Mouse (Mus musculus) heart, adult 2 months (tissue): ENCODE results near the gene Nr1i3.

Experiments used
- CTCF ChIP-seq: fragments of 200-600 bp; IDR thresholded peaks from 2 replicates; pipeline ENCODE4 v1.8.1; 2022; ENCODE audit warnings: antibody characterized with exemption, mild to moderate bottlenecking, moderate library complexity
- POLR2A ChIP-seq: fragments of 200-500 bp; IDR thresholded peaks from 2 replicates; pipeline ENCODE4 v1.6.1; 2011; ENCODE audit warnings: mild to moderate bottlenecking, low read depth, low read length, control low read depth; ENCODE audit not compliant: insufficient read depth

DNA sequence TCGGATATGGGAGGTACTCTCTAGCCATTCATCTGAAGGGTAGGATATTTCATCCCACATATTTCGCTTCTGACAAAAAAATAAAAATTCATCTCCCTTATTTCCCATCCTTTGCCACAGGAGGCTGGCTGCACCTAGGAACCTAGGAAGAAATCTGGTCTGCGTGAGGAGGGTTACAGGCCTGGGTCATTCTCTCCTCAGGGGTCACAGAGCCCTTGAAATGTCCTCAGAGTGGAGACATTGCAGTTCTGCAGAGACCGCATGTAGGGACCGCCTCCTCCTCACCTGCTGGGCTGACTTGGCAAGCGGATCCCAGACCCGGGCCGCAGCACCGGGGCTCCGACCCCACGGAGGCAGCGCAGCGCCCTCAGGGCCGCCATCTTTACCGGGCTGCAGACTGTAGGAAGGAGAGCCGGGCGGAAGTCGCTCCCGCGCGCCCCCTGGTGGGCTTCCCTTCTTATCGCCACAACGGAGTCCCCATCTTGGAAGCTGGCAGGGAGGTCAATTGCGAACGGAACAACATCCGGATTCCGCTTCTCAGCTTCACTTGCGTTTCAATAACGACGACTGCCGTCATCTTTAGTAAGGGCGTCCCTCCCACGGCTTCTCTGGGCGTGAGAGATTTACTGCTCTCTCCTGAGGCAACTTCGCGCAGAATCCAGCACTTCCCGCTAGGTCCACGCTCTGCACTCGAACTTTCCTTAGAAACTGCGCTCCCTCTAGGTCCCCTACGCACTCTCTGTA is 33.1 kb downstream of the Nr1i3 start:
- TF ChIP-seq CTCF = peak; percentile 97; the same call in 1 of the 2 replicates
- TF ChIP-seq POLR2A = peak; percentile 95
